Mouse (Mus musculus) midbrain, postnatal 0 days (tissue): ENCODE measurements around the gene Gm20388. TPM values are rescaled to one million over a fixed set of nuclear protein-coding genes. Genes with fewer than 3 reads are reported as not detected.

ENCODE experiments used
- ATAC-seq: fragments of 200-750 bp; cut with Nextera tagmentation; 2 replicates; pipeline ENCODE4 v1.8.0; 2017; ENCODE audit warnings: moderate number of reproducible peaks, mild to moderate bottlenecking, moderate TSS enrichment, moderate library complexity; ENCODE audit not compliant: low FRiP score
- DNase-seq: peaks from one replicate; pipeline ENCODE4 v3.0.0-alpha.2; 2015; ENCODE audit warnings: low spot score
- H3K27ac ChIP-seq: fragments of 300-500 bp; sonication (generic); 2 replicates; pipeline ENCODE4 v1.5.1; 2014; ENCODE audit warnings: low read depth, mild to moderate bottlenecking, low read length, mixed read lengths
- H3K27me3 ChIP-seq: fragments of 300-500 bp; sonication (generic); 2 replicates; pipeline ENCODE4 v1.6.1; 2014; ENCODE audit warnings: low read length, control low read depth, mixed read lengths; ENCODE audit not compliant: insufficient read depth
- H3K36me3 ChIP-seq: fragments of 300-500 bp; sonication (generic); 2 replicates; pipeline ENCODE4 v1.6.1; 2014; ENCODE audit warnings: low read length, control low read depth, mixed read lengths; ENCODE audit not compliant: insufficient read depth
- H3K4me1 ChIP-seq: fragments of 300-500 bp; sonication (generic); 2 replicates; pipeline ENCODE4 v1.6.1; 2014; ENCODE audit warnings: mild to moderate bottlenecking, control low read depth, antibody characterized with exemption, low read length, mixed read lengths; ENCODE audit not compliant: insufficient read depth
- H3K4me2 ChIP-seq: fragments of 300-500 bp; sonication (generic); 2 replicates; pipeline ENCODE4 v1.6.1; 2014; ENCODE audit warnings: low read depth, mild to moderate bottlenecking, low read length, mixed read lengths; ENCODE audit not compliant: poor library complexity, severe bottlenecking
- H3K4me3 ChIP-seq: fragments of 300-500 bp; sonication (generic); 2 replicates; pipeline ENCODE4 v1.5.1; 2014; ENCODE audit warnings: low read depth, mild to moderate bottlenecking, low read length, moderate library complexity
- H3K9ac ChIP-seq: fragments of 300-500 bp; sonication (generic); replicated peaks from 2 replicates; pipeline ENCODE4 v1.6.1; 2014; ENCODE audit warnings: mild to moderate bottlenecking, low read length, moderate library complexity, mixed read lengths; ENCODE audit not compliant: poor library complexity, severe bottlenecking
- H3K9me3 ChIP-seq: fragments of 300-500 bp; sonication (generic); 2 replicates; pipeline ENCODE4 v1.6.1; 2016; ENCODE audit warnings: low read length, control low read depth
- CTCF ChIP-seq: IDR thresholded peaks from 2 replicates; pipeline ENCODE4 v1.5.1; 2016; ENCODE audit warnings: antibody characterized with exemption, mild to moderate bottlenecking
- WGBS: fragments of 180-500 bp; shearing (Covaris S2); extraction: QIAGEN DNeasy Blood & Tissue Kit; methylation state at CpG from one replicate; pipeline ENCODE4 v1.1.7; 2014; 5-methylcytosine and 5-hydroxymethylcytosine counted together
- polyA plus RNA-seq: library from polyadenylated mRNA; unstranded; fragments of >200 nt; fragmentation: Nextera tagmentation; extraction: Ambion mirVana; gene quantifications from 2 replicates; pipeline ENCODE4 v1.2.1, GENCODE M21; 2015
- total RNA-seq: library from RNA; depleted of rRNA; stranded (reverse); fragments of >200 nt; gene quantifications from 2 replicates; pipeline ENCODE4 v1.2.3, GENCODE M21; 2014

Gm20388 gene
- total and polyA plus RNA-seq, 2 experiments from 2014 or later, result 74.2 TPM; not detected in 1

GRCm38 (mm10) chr8:121162906-121163695, 1252.5 kb downstream of the Gm20388 start:
- WGBS, result 68% methylated on average over 11 of the region's 11 CpGs
- DNase-seq (no peak), ATAC-seq (no peak)
- H3K4me2 ChIP-seq, result no peak overlapping the region
- no peaks in the 10 kb centered on the region for H3K27me3 ChIP-seq
- H3K9ac ChIP-seq, result no peak overlapping the region
- no peak for TF ChIP-seq CTCF
- no peak overlapping the region for H3K4me3 ChIP-seq
- no peak overlapping the region for H3K27ac ChIP-seq
- H3K36me3 ChIP-seq, result no peaks in the 10 kb centered on the region
- no peaks in the 10 kb centered on the region for H3K9me3 ChIP-seq
- H3K4me1 ChIP-seq, result no peaks in the 10 kb centered on the region

- Histone ChIP-seq H3K4me2 (no peak overlapping the region), H3K27me3 (no peaks in the 10 kb centered on the region), H3K4me1 (no peaks in the 10 kb centered on the region), H3K4me3 (no peak overlapping the region), H3K9me3 (no peaks in the 10 kb centered on the region), H3K27ac (no peak overlapping the region), H3K9ac (no peak overlapping the region), H3K36me3 (no peaks in the 10 kb centered on the region)
- TF ChIP-seq CTCF, result no peak
- 51% methylated on average over 8 of the region's 8 CpGs for WGBS
- no peak for ATAC-seq
- DNase-seq, result no peak
Measured at GRCm38 (mm10) chr8:121164017-121164469, 1253.4 kb downstream of the Gm20388 start.

DNA sequence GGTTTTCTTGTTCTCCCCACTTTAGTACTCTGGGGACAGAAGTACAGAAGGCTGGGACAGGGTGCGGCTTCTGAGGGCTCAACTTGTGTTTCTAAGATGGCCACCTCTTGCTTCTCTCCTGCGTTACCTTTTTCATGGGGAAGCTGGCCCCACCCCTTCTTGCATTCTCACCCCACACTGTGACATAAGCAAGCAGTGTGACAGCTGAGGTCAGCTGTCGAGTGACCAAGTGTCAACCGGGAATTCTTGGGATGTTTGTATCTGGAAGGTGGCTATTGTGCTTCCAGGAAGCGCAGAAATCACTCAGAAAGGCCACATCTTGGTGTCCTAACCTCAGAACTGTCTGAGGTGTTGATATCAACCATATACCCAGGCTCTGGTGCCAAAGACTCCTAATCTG, 1257.4 kb downstream of the Gm20388 start:
- WGBS, result 76% methylated on average over 5 of the region's 5 CpGs

GRCm38 (mm10) chr8:121170116-121170515, 1259.5 kb downstream of the Gm20388 start:
- no peak for DNase-seq
- no peak overlapping the region for H3K27ac ChIP-seq
- 68% methylated on average over 7 of the region's 7 CpGs for WGBS
- H3K4me2 ChIP-seq, result no peak overlapping the region
- no peaks in the 10 kb centered on the region for H3K4me1 ChIP-seq
- no peak overlapping the region for H3K9ac ChIP-seq
- H3K4me3 ChIP-seq, result no peak overlapping the region
- no peak for ATAC-seq
- H3K27me3 ChIP-seq, result no peaks in the 10 kb centered on the region
- no peak for TF ChIP-seq CTCF
- no peaks in the 10 kb centered on the region for H3K9me3 ChIP-seq
- no peaks in the 10 kb centered on the region for H3K36me3 ChIP-seq

More for the DNA sequence above, 1257.4 kb downstream of the Gm20388 start:
- ATAC-seq, result no peak
- H3K9ac ChIP-seq, result no peak overlapping the region
- H3K9me3 ChIP-seq, result no peaks in the 10 kb centered on the region
- no peaks in the 10 kb centered on the region for H3K36me3 ChIP-seq
- no peak for DNase-seq
- TF ChIP-seq CTCF, result no peak
- H3K27ac ChIP-seq, result no peak overlapping the region
- H3K27me3 ChIP-seq, result no peaks in the 10 kb centered on the region
- H3K4me2 ChIP-seq, result no peak overlapping the region
- H3K4me1 ChIP-seq, result no peaks in the 10 kb centered on the region
- H3K4me3 ChIP-seq, result no peak overlapping the region

DNA sequence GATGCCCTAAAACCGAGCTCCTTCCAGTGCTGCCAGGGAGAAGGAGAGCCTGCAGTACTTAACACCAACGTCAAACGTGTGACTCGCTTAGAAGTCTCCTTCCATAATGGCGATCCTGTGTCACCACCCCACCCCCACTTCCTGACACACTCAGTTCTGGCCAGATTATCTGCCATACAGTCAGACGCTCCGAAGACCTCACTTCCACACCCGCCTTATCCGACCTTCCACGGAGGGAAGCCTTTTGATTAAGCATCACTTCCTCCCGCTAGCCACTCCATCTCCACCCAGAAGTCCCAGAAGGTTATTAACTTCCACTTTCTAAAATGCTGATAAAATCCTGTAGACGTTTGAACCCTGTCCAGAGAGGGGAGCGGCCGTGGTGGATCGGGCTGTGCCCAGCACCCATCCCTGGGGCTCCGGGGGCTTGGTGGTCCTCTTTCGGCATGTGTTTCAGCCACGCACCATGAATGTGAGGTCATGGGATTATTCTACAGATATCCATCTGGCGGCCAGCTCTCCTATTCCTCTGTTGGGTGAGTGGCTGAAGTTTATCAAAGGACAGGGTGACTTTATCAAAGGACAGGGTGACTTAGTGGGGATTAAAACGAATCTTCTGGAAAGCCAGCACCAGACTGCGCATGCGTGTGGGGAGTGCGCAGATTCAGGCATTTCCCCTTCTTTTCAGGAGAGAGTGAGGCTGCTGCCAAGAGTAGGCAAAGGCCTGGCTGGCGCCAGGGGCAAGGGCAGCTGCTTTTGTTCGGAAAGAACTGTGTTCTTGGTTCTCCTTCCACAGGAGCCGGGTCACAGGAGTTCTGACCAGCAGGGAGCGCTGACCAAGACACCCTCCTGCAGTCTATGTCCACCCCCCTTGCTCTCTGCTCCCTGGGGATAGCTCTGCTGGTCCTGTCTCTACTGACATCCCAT, 1260.2 kb downstream of the Gm20388 start:
- no peak for ATAC-seq
- 66% methylated on average over 27 of the region's 27 CpGs for WGBS
- Histone ChIP-seq H3K9me3 (no peaks in the 10 kb centered on the region), H3K27ac (no peak overlapping the region), H3K4me2 (no peak overlapping the region), H3K27me3 (no peaks in the 10 kb centered on the region), H3K4me1 (no peaks in the 10 kb centered on the region), H3K9ac (no peak overlapping the region), H3K4me3 (no peak overlapping the region), H3K36me3 (no peaks in the 10 kb centered on the region)
- DNase-seq, result peak; percentile 19
- TF ChIP-seq CTCF, result no peak
